Mouse (Mus musculus): ENCODE results near the gene Gm8439. TPM values are rescaled to one million over a fixed set of nuclear protein-coding genes. Genes with fewer than 3 reads are reported as not detected.

The Gm8439 gene
- not detected in 2 replicates for polyA plus RNA-seq (2016; fragmentation: Nextera tagmentation; extraction: Ambion mirVana)

GRCm38 (mm10) chr4:120588445-120588844 lies at the start of gene Gm8439:
Gene Gm8439, plus strand, starts transcription at chr4:120588745.
- Histone ChIP-seq H3K27me3 (peaks cover 19% of the 10 kb centered on the region), H3K4me3 (no peak within 1 kb of the TSS), H3K9me3 (replicated peaks) (no peaks in the 10 kb centered on the region), H3K4me1 (peaks cover 10% of the 10 kb centered on the region), H3K9ac (no peak within 1 kb of the TSS), H3K4me2 (replicated peaks) (no peak within 1 kb of the TSS), H3K36me3 (no peaks in the 10 kb centered on the region), H3K27ac (no peak within 1 kb of the TSS)
- ATAC-seq (ENCODE audit: low FRiP score), result no peak
- WGBS, result 22% methylated on average over 4 of the region's 4 CpGs

GRCm38 (mm10) chr4:120544896-120545295 lies 43.6 kb upstream of the Gm8439 start:
- 89% methylated on average over 1 of the region's 1 CpGs for WGBS
- Histone ChIP-seq H3K36me3 (peaks cover 90% of the 10 kb centered on the region), H3K9ac (no peak overlapping the region), H3K27ac (no peak overlapping the region), H3K9me3 (replicated peaks) (no peaks in the 10 kb centered on the region), H3K4me1 (no peaks in the 10 kb centered on the region), H3K4me2 (replicated peaks) (no peak overlapping the region), H3K4me3 (no peak overlapping the region), H3K27me3 (no peaks in the 10 kb centered on the region)
- no peak for ATAC-seq (ENCODE audit: low FRiP score)

GRCm38 (mm10) chr4:120556592-120556991 lies 32.0 kb upstream of the Gm8439 start:
- H3K4me3 ChIP-seq, result no peak overlapping the region
- H3K4me1 ChIP-seq, result no peaks in the 10 kb centered on the region
- no peaks in the 10 kb centered on the region for H3K27me3 ChIP-seq
- no peak overlapping the region for H3K9ac ChIP-seq
- no peak overlapping the region for H3K4me2 ChIP-seq (replicated peaks)
- no peak overlapping the region for H3K27ac ChIP-seq
- H3K36me3 ChIP-seq, result peaks cover 82% of the 10 kb centered on the region
- H3K9me3 ChIP-seq (replicated peaks), result no peaks in the 10 kb centered on the region
- ATAC-seq (ENCODE audit: low FRiP score), result no peak
- 92% methylated on average over 6 of the region's 6 CpGs for WGBS

GRCm38 (mm10) chr4:120565726-120566125 lies 22.8 kb upstream of the Gm8439 start:
- peaks cover 40% of the 10 kb centered on the region for H3K36me3 ChIP-seq
- H3K4me1 ChIP-seq, result peaks cover 18% of the 10 kb centered on the region
- 93% methylated on average over 2 of the region's 2 CpGs for WGBS
- no peak overlapping the region for H3K9ac ChIP-seq
- no peak overlapping the region for H3K4me3 ChIP-seq
- H3K9me3 ChIP-seq (replicated peaks), result no peaks in the 10 kb centered on the region
- no peak overlapping the region for H3K27ac ChIP-seq
- H3K4me2 ChIP-seq (replicated peaks), result no peak overlapping the region
- H3K27me3 ChIP-seq, result no peaks in the 10 kb centered on the region
- ATAC-seq (ENCODE audit: low FRiP score), result no peak

- Histone ChIP-seq H3K4me3 (no peak overlapping the region), H3K27ac (no peak overlapping the region), H3K36me3 (peaks cover 23% of the 10 kb centered on the region), H3K27me3 (no peaks in the 10 kb centered on the region), H3K9ac (peak overlapping the region; percentile 29; the same call in 1 of the 2 replicates), H3K4me1 (peaks cover 19% of the 10 kb centered on the region), H3K9me3 (replicated peaks) (no peaks in the 10 kb centered on the region), H3K4me2 (replicated peaks) (peak overlapping the region; percentile 79)
- WGBS, result 61% methylated on average over 5 of the region's 5 CpGs
- ATAC-seq (ENCODE audit: low FRiP score), result no peak
Measured at GRCm38 (mm10) chr4:120568005-120568404, 20.5 kb upstream of the Gm8439 start.

- H3K27ac ChIP-seq, result peak overlapping the region; percentile 90; the same call in 1 of the 2 replicates
- peak overlapping the region; percentile 79 for H3K9ac ChIP-seq
- no peak for ATAC-seq (ENCODE audit: low FRiP score)
Measured at GRCm38 (mm10) chr4:120569025-120569424, 19.5 kb upstream of the Gm8439 start.

GRCm38 (mm10) chr4:120569486-120570437 lies 18.8 kb upstream of the Gm8439 start, which contains the start of gene Ctps:
Gene Ctps, minus strand, starts transcription at chr4:120570276.
- peaks cover 6% of the 10 kb centered on the region for H3K36me3 ChIP-seq
- H3K27ac ChIP-seq, result peak within 1 kb of the TSS; percentile 90
- under 1% methylated on average over 92 of the region's 97 CpGs for WGBS
- peak within 1 kb of the TSS; percentile 79 for H3K4me2 ChIP-seq (replicated peaks)
- H3K4me3 ChIP-seq, result peak within 1 kb of the TSS; percentile 63
- ATAC-seq (ENCODE audit: low FRiP score), result peak; percentile 98
- peaks cover 19% of the 10 kb centered on the region for H3K4me1 ChIP-seq
- H3K9ac ChIP-seq, result peak within 1 kb of the TSS; percentile 79
- H3K27me3 ChIP-seq, result no peaks in the 10 kb centered on the region
- H3K9me3 ChIP-seq (replicated peaks), result no peaks in the 10 kb centered on the region

More at GRCm38 (mm10) chr4:120569025-120569424, 19.5 kb upstream of the Gm8439 start:
- Histone ChIP-seq H3K27me3 (no peaks in the 10 kb centered on the region), H3K4me3 (peak overlapping the region; percentile 63), H3K4me1 (peaks cover 19% of the 10 kb centered on the region), H3K9me3 (replicated peaks) (no peaks in the 10 kb centered on the region), H3K4me2 (replicated peaks) (peak overlapping the region; percentile 79), H3K36me3 (peaks cover 13% of the 10 kb centered on the region)
- 9% methylated on average over 4 of the region's 4 CpGs for WGBS

GRCm38 (mm10) chr4:120570438-120571069 lies 18.0 kb upstream of the Gm8439 start:
- Histone ChIP-seq H3K4me2 (replicated peaks) (peak overlapping the region; percentile 79), H3K36me3 (no peaks in the 10 kb centered on the region), H3K9me3 (replicated peaks) (no peaks in the 10 kb centered on the region), H3K27ac (peak overlapping the region; percentile 90), H3K9ac (peak overlapping the region; percentile 79), H3K4me1 (peaks cover 19% of the 10 kb centered on the region), H3K27me3 (no peaks in the 10 kb centered on the region), H3K4me3 (peak overlapping the region; percentile 63)
- WGBS, result 2% methylated on average over 27 of the region's 27 CpGs
- ATAC-seq (ENCODE audit: low FRiP score), result peak; percentile 75

GRCm38 (mm10) chr4:120571070-120571464 lies 17.5 kb upstream of the Gm8439 start:
- Histone ChIP-seq H3K9ac (peak overlapping the region; percentile 79; the same call in 1 of the 2 replicates), H3K27ac (no peak overlapping the region), H3K4me1 (peaks cover 19% of the 10 kb centered on the region), H3K36me3 (no peaks in the 10 kb centered on the region), H3K4me2 (replicated peaks) (peak overlapping the region; percentile 79), H3K9me3 (replicated peaks) (no peaks in the 10 kb centered on the region), H3K27me3 (no peaks in the 10 kb centered on the region), H3K4me3 (peak overlapping the region; percentile 63; the same call in 1 of the 2 replicates)
- no peak for ATAC-seq (ENCODE audit: low FRiP score)
- 72% methylated on average over 3 of the region's 3 CpGs for WGBS

- H3K36me3 ChIP-seq, result no peaks in the 10 kb centered on the region
- no peaks in the 10 kb centered on the region for H3K9me3 ChIP-seq (replicated peaks)
- no peaks in the 10 kb centered on the region for H3K27me3 ChIP-seq
- H3K4me2 ChIP-seq (replicated peaks), result no peak overlapping the region
- ATAC-seq (ENCODE audit: low FRiP score), result no peak
- WGBS, result 78% methylated on average over 3 of the region's 3 CpGs
- H3K4me3 ChIP-seq, result no peak overlapping the region
- peaks cover 19% of the 10 kb centered on the region for H3K4me1 ChIP-seq
- H3K27ac ChIP-seq, result no peak overlapping the region
- no peak overlapping the region for H3K9ac ChIP-seq
Measured at GRCm38 (mm10) chr4:120571691-120572090, 16.9 kb upstream of the Gm8439 start.

- no peak overlapping the region for H3K4me2 ChIP-seq (replicated peaks)
- no peak overlapping the region for H3K27ac ChIP-seq
- no peak for ATAC-seq (ENCODE audit: low FRiP score)
- no peaks in the 10 kb centered on the region for H3K9me3 ChIP-seq (replicated peaks)
- H3K27me3 ChIP-seq, result no peaks in the 10 kb centered on the region
- no peaks in the 10 kb centered on the region for H3K36me3 ChIP-seq
- H3K4me3 ChIP-seq, result no peak overlapping the region
- H3K4me1 ChIP-seq, result 0 out of 2 replicates have a peak, but pooled peaks cover 5% of the 10 kb centered on the region
- 86% methylated on average over 5 of the region's 5 CpGs for WGBS
- no peak overlapping the region for H3K9ac ChIP-seq
Measured at GRCm38 (mm10) chr4:120580894-120581293, 7.7 kb upstream of the Gm8439 start.

- Histone ChIP-seq H3K9ac (no peak overlapping the region), H3K4me1 (0 out of 2 replicates have a peak, but pooled peaks cover 5% of the 10 kb centered on the region), H3K4me2 (replicated peaks) (no peak overlapping the region), H3K27ac (no peak overlapping the region), H3K4me3 (no peak overlapping the region), H3K36me3 (no peaks in the 10 kb centered on the region), H3K9me3 (replicated peaks) (no peaks in the 10 kb centered on the region), H3K27me3 (no peaks in the 10 kb centered on the region)
- no peak for ATAC-seq (ENCODE audit: low FRiP score)
- WGBS, result 84% methylated on average over 9 of the region's 9 CpGs
Measured at GRCm38 (mm10) chr4:120581711-120582110, 6.8 kb upstream of the Gm8439 start.
